Mouse (Mus musculus) right cerebral cortex, postnatal 36 days (tissue): Measurements from ENCODE around the gene Dnajc1.

ENCODE experiments used
- DNase-seq, 2 experiments: peaks; one replicate each; pipeline ENCODE4 v3.0.0; 2022; ENCODE audit warnings: low spot score in 2 of 2, mixed read lengths in 1 of 2

Gene Dnajc1

GRCm38 (mm10) chr2:18392331-18393021 is at the start of gene Dnajc1:
TSS of gene Dnajc1 (minus strand) at chr2:18392830.
- peak; percentile 85 to 87 for DNase-seq

GRCm38 (mm10) chr2:18441871-18442270 is 49.2 kb upstream of the Dnajc1 start:
- DNase-seq: no peak

- DNase-seq: no peak
Observed at GRCm38 (mm10) chr2:18415242-18415641, 22.6 kb upstream of the Dnajc1 start.

- DNase-seq: no peak
Observed at GRCm38 (mm10) chr2:18403679-18404078, 11.0 kb upstream of the Dnajc1 start.

GRCm38 (mm10) chr2:18401771-18402170 is 9.1 kb upstream of the Dnajc1 start:
- no peak for DNase-seq

- DNase-seq: no peak
Observed at GRCm38 (mm10) chr2:18393022-18393519, 441 bp upstream of the Dnajc1 start.

- peak in 1 of 2 experiments; percentile 51 for DNase-seq
Observed at GRCm38 (mm10) chr2:18391861-18392260, 769 bp downstream of the Dnajc1 start.

- DNase-seq: peak; percentile 8 to 19
Observed at GRCm38 (mm10) chr2:18389631-18390030, 3.0 kb downstream of the Dnajc1 start.

- DNase-seq: no peak
Observed at GRCm38 (mm10) chr2:18381662-18382061, 11.0 kb downstream of the Dnajc1 start.

GRCm38 (mm10) chr2:18372400-18373182 is 20.0 kb downstream of the Dnajc1 start:
- DNase-seq: no peak

- DNase-seq: no peak
Observed at GRCm38 (mm10) chr2:18370794-18371498, 21.7 kb downstream of the Dnajc1 start.

- no peak for DNase-seq
Observed at GRCm38 (mm10) chr2:18364402-18364801, 28.2 kb downstream of the Dnajc1 start.

- DNase-seq: no peak
Observed at GRCm38 (mm10) chr2:18355293-18355692, 37.3 kb downstream of the Dnajc1 start.

GRCm38 (mm10) chr2:18352620-18353019 is 40.0 kb downstream of the Dnajc1 start:
- no peak for DNase-seq

- DNase-seq: no peak
Observed at GRCm38 (mm10) chr2:18343464-18343863, 49.2 kb downstream of the Dnajc1 start.

GRCm38 (mm10) chr2:18318671-18319070 is 74.0 kb downstream of the Dnajc1 start:
- DNase-seq: no peak

- DNase-seq: no peak
Observed at GRCm38 (mm10) chr2:18317503-18318281, 74.9 kb downstream of the Dnajc1 start.

- no peak for DNase-seq
Observed at GRCm38 (mm10) chr2:18316909-18317308, 75.7 kb downstream of the Dnajc1 start.

GRCm38 (mm10) chr2:18310261-18311104 is 82.1 kb downstream of the Dnajc1 start:
- DNase-seq: no peak
